Mouse (Mus musculus): ENCODE results near the gene Btbd35f29.
"Not testable (repeated sequence)": the region's sequence is repeated elsewhere in the genome, so short reads cannot be mapped to it uniquely, and the experiment has no call there.

Gene Btbd35f29

DNA sequence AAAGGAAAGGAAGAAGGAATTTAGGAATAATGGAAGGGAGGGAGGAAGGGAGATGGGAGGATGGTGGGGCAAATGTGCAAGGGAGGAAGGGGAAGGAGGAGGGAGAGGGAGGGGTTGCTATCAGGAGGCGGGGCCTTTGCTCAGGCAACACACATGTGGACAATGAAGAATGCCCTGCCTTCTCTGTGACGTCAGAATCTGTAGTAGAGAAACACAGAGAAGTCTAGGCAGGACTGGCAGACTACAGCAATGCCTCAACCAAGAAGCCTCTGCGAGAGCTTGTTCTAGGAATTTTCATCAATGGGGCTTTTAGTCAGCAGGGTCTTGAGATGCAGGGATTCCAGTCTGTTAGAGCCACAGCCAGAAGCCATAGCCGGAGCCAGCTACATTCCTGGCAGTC is at the start of gene Btbd35f29:
Gene Btbd35f29, plus strand, starts transcription at position 301 of the 400 bp plus-strand sequence.
- not testable (repeated sequence) for DNase-seq (ENCODE audit: low read depth in 1 of 2, low spot score in 2 of 2)

GRCm38 (mm10) chrX:31141416-31141815 is 23.9 kb downstream of the Btbd35f29 start:
- not testable (repeated sequence) for DNase-seq (ENCODE audit: low read depth in 1 of 2, low spot score in 2 of 2)

DNA sequence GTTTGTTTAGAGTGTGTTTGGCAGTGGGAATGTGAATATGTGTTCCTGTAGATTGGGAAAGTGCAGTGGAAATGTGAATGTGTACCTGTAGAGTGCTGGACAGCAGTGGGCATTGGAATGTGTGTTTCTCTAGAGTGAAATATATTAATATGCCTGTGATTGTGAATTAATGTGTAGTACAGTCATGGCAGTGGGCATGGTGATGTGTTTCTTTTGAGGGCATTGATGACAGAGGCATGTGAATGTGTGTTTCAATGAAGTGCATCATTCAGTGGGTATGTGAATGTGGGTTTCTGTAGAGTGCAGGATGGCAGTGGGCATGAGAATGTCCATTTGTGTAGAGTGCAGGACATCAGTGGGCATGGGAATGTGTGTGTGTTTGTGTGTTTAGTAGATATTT is 27.7 kb downstream of the Btbd35f29 start:
- not testable (repeated sequence) for DNase-seq (ENCODE audit: low read depth in 1 of 2, low spot score in 2 of 2)

- DNase-seq (ENCODE audit: low read depth in 1 of 2, low spot score in 2 of 2) = not testable (repeated sequence)
Measured at GRCm38 (mm10) chrX:31145835-31146234, 28.4 kb downstream of the Btbd35f29 start.

DNA sequence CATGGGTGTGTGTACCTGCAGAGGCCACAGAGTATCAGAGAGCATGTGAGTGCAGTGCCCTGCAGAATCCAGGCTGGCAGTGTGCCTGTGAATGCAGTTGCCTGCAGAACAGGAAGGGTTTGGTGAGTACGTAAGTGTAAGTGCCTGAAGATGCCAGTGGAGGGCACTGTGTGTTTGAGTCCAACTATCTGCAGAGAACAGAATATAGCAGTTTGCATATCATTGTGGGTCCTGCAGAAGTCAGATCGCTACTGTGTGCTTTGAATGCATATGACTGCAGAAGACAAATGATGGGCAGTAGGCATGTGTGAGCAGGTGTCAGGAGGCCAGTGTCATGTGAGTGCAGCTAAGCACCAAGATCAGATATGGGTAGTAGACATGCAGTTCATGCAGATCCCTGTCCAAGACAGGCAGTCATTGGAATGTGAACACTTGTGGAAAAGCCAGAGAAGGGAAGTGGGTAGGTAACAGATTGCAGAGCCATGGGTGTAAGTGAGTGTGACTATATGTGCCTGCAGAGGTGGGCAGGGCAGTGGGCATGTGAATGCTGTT is 41.1 kb downstream of the Btbd35f29 start:
- not testable (repeated sequence) for DNase-seq (ENCODE audit: low read depth in 1 of 2, low spot score in 2 of 2)

DNA sequence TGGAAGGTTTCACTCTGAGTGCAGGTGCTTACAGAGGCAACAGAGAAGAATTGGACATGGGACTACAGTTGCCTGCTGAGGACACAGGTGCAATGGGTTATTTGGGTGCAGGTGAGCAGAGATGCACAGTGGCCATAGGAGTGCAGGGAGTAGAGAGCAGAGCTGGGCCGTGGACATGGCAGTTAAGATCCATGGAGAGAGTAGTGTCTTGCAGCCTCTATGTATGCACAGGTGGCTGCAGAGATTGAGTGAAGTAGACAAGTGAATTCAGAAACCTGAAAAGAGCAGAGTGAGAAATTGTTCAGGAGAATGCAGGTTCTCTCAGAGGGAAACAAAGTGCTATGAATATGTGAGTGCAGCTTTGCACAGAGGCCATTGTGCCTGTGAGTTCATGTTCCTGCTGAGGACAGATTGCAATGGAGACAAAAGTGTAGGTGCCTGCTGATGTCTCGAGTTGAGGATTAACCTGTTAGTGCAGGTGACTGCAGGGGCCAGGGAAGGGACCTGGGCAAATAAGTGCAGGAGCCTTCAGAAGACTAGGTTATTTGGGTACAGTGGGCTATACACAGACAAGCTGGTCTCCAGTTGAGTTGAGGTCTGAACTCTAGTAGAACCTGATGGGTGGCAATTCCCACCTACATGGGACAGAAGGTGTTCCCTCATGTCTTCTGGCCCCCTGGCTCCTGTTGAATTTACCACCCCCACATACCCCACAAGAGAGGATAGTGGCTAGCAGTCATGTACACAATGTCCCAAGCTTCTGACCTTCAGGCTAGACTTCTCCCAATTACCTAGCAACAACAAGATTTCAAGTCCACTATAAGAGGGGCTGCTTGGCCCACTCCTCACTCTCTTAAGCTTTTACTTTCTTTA is 42.2 kb downstream of the Btbd35f29 start:
- DNase-seq (ENCODE audit: low read depth in 1 of 2, low spot score in 2 of 2) = not testable (repeated sequence)

- DNase-seq (ENCODE audit: low read depth in 1 of 2, low spot score in 2 of 2) = not testable (repeated sequence)
Measured at GRCm38 (mm10) chrX:31160554-31160953, 43.1 kb downstream of the Btbd35f29 start.

- not testable (repeated sequence) for DNase-seq (ENCODE audit: low read depth in 1 of 2, low spot score in 2 of 2)
Measured at GRCm38 (mm10) chrX:31162638-31163037, 45.2 kb downstream of the Btbd35f29 start.

GRCm38 (mm10) chrX:31165193-31165592 is 47.7 kb downstream of the Btbd35f29 start:
- DNase-seq (ENCODE audit: low read depth in 1 of 2, low spot score in 2 of 2) = not testable (repeated sequence)

All from monocyte, adult 2 months (primary cell).